Mouse (Mus musculus) heart, postnatal 0 days (tissue): ENCODE data around the gene Mau2. TPM values are rescaled to one million over a fixed set of nuclear protein-coding genes. Genes with fewer than 3 reads are reported as not detected.

Source experiments
- ATAC-seq: fragments of 200-750 bp; cut with Nextera tagmentation; 2 replicates; pipeline ENCODE4 v1.8.0; 2017; ENCODE audit warnings: low read depth, moderate number of reproducible peaks, moderate library complexity; ENCODE audit not compliant: insufficient read depth
- DNase-seq: peaks from one replicate; pipeline ENCODE4 v3.0.0-alpha.2; 2016; ENCODE audit warnings: low spot score
- H3K27ac ChIP-seq: fragments of 300-500 bp; sonication (generic); 2 replicates; pipeline ENCODE4 v1.5.1; 2014; ENCODE audit warnings: low read depth, mild to moderate bottlenecking
- H3K27me3 ChIP-seq: fragments of 300-500 bp; sonication (generic); 2 replicates; pipeline ENCODE4 v1.6.1; 2014; ENCODE audit warnings: low read length, mixed read lengths; ENCODE audit not compliant: control insufficient read depth, insufficient read depth
- H3K36me3 ChIP-seq: fragments of 300-500 bp; sonication (generic); replicated peaks from 2 replicates; pipeline ENCODE4 v1.6.1; 2014; ENCODE audit warnings: low read length, mixed read lengths; ENCODE audit not compliant: control insufficient read depth, insufficient read depth
- H3K4me1 ChIP-seq: fragments of 300-500 bp; sonication (generic); 2 replicates; pipeline ENCODE4 v1.6.1; 2014; ENCODE audit warnings: antibody characterized with exemption; ENCODE audit not compliant: control insufficient read depth, insufficient read depth
- H3K4me2 ChIP-seq: fragments of 300-500 bp; sonication (generic); 2 replicates; pipeline ENCODE4 v1.6.1; 2014; ENCODE audit warnings: low read depth, mild to moderate bottlenecking, low read length, moderate library complexity
- H3K4me3 ChIP-seq: fragments of 300-500 bp; sonication (generic); 2 replicates; pipeline ENCODE4 v1.5.1; 2014; ENCODE audit warnings: low read depth, low read length
- H3K9ac ChIP-seq: fragments of 300-500 bp; sonication (generic); replicated peaks from 2 replicates; pipeline ENCODE4 v1.6.1; 2014; ENCODE audit warnings: low read depth, low read length, mixed read lengths
- H3K9me3 ChIP-seq: fragments of 300-500 bp; sonication (generic); replicated peaks from 2 replicates; pipeline ENCODE4 v1.6.1; 2016; ENCODE audit warnings: low read length; ENCODE audit not compliant: control insufficient read depth
- CTCF ChIP-seq: IDR thresholded peaks from 2 replicates; pipeline ENCODE4 v1.5.1; 2016; ENCODE audit warnings: antibody characterized with exemption, control low read depth, low read depth
- EP300 ChIP-seq: IDR thresholded peaks from 2 replicates; pipeline ENCODE4 v1.6.1; 2016; ENCODE audit warnings: antibody characterized with exemption, low read depth
- WGBS: fragments of 180-500 bp; shearing (Covaris S2); extraction: QIAGEN DNeasy Blood & Tissue Kit; methylation state at CpG from one replicate; pipeline ENCODE4 v1.1.7; 2014; 5-methylcytosine and 5-hydroxymethylcytosine counted together
- polyA plus RNA-seq: library from polyadenylated mRNA; unstranded; fragments of >200 nt; fragmentation: Nextera tagmentation; extraction: Ambion mirVana; gene quantifications from 2 replicates; pipeline ENCODE4 v1.2.1, GENCODE M21; 2015
- total RNA-seq: library from RNA; depleted of rRNA; stranded (reverse); fragments of >200 nt; gene quantifications from 2 replicates; pipeline ENCODE4 v1.2.3, GENCODE M21; 2014; ENCODE audit warnings: low replicate concordance

Gene Mau2
- total and polyA plus RNA-seq, 2 experiments from 2014 or later, result 25.6 to 92.3 TPM

DNA sequence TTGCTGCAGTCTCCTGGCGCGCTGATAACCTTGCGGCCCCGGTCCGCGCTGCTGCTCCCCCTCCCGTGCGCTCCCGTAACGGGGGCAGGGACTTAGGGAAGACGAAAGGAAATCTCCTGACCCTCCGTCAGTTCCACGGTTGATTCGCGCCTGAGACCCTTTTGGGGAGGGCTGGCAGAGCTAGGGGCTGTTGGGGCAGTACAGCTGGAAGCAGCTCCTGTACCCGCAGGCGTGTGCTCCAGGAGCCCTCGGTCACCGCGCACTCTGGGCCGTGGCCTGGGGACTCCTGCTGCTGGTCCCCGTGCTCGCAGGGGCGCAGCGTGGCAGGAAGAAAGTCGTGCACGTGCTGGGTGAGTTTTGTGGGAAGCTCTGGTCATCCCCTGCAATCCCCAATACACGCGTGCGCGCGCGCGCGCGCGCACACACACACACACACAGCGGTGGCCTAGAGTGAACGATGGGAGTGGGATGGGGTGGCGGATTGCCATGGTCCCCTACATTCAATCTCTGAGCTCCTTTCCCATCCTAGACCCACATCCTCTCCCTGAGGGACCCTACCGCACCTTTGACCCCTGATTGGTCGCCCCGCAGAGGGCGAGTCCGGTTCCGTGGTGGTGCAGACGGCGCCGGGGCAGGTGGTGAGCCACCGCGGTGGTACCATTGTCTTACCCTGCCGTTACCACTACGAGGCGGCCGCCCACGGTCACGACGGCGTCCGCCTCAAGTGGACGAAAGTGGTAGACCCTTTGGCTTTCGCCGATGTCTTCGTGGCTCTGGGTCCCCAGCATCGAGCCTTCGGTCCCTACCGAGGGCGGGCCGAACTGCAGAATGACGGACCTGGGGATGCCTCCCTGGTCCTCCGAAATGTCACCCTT, 41.9 kb upstream of the Mau2 start:
- Histone ChIP-seq H3K36me3 (no peaks in the 10 kb centered on the region), H3K4me1 (peaks cover 10% of the 10 kb centered on the region; the same call in 1 of the 2 replicates), H3K9ac (no peak overlapping the region), H3K27ac (no peak overlapping the region), H3K4me3 (peak overlapping the region; percentile 43), H3K4me2 (peak overlapping the region; percentile 75), H3K27me3 (peaks cover 73% of the 10 kb centered on the region), H3K9me3 (no peaks in the 10 kb centered on the region)
- TF ChIP-seq EP300 (no peak), CTCF (0 out of 2 replicates have a peak, but pooled peaks have one; percentile 4)
- DNase-seq (no peak), ATAC-seq (no peak)
- 2% methylated on average over 71 of the region's 71 CpGs for WGBS

DNA sequence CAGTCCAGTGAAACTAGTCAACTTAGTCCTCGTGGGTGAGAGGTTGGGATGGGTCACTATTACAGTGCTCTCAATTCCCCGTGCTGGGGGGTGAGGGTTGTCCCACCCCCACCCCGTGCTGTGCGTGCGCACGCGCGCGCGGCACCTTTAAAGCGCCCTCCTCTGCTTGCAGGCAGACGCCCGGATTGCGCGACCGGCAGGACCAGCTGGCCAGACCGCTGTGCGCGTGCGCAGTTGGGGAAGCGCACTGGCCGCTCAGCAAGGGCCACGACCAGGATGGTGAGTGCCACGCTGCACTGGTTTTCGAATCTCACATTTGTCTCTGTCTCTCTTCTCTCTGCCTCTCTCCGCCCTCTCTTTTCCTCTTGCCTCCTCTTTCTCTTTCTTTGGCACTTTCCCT, 40.8 kb upstream of the Mau2 start, which contains the start of gene Hapln4:
Hapln4 (plus strand) TSS at position 173 of the 400 bp plus-strand sequence.
- Histone ChIP-seq H3K4me1 (peaks cover 10% of the 10 kb centered on the region; the same call in 1 of the 2 replicates), H3K27me3 (peaks cover 61% of the 10 kb centered on the region), H3K4me2 (peak within 1 kb of the TSS; percentile 75), H3K4me3 (peak within 1 kb of the TSS; percentile 43), H3K9me3 (no peaks in the 10 kb centered on the region), H3K27ac (no peak within 1 kb of the TSS), H3K36me3 (no peaks in the 10 kb centered on the region), H3K9ac (no peak within 1 kb of the TSS)
- DNase-seq (peak; percentile 11), ATAC-seq (0 out of 2 replicates have a peak, but pooled peaks have one; percentile 47)
- TF ChIP-seq EP300 (no peak), CTCF (no peak)
- WGBS, result 1% methylated on average over 26 of the region's 26 CpGs

DNA sequence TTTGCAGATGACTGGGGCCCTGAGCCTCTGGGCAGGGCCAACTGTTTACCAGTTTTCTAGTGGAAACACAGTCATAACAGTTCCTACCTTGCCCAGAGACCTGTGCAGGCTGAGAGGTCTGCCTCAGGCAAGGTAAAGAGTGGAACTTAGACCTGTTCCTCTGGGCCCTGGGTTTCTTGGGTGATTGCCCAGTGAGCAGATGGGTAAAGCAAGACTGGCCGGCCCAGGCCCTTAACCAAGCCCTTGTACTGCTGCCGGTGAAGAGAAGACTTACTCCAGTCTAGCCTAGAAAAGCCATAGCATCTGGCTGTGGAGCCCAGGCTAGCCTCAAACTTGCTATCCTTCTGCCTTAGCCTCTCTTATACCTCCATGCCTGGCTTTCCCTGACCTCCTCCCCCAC, 39.4 kb upstream of the Mau2 start:
- Histone ChIP-seq H3K27me3 (peaks cover 48% of the 10 kb centered on the region), H3K27ac (no peak overlapping the region), H3K4me3 (no peak overlapping the region), H3K36me3 (no peaks in the 10 kb centered on the region), H3K9me3 (no peaks in the 10 kb centered on the region), H3K9ac (no peak overlapping the region), H3K4me2 (no peak overlapping the region), H3K4me1 (peaks cover 10% of the 10 kb centered on the region; the same call in 1 of the 2 replicates)
- ATAC-seq, result no peak
- 72% methylated on average over 2 of the region's 2 CpGs for WGBS
- TF ChIP-seq EP300, result no peak
- TF ChIP-seq CTCF, result no peak
- DNase-seq, result no peak

DNA sequence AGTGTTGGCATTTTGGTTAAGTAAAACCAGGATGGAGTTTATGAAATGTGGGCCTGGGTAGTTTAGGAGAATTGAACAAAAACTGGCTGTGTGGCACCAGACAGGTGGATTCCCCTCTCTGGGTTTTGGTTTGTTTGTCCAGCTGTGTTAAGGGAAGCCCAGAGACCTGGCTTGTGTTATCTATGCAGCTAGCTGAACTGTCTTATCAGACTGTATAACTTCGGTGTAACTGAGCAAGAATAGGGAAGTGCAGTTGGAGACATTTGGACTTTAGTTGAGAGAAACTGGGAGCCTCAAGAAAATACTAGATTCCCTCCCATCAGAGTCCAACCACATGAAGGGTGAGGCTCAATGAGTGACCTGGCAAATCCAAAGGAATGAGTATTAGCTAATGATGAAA, 31.1 kb upstream of the Mau2 start:
- no peak for ATAC-seq
- WGBS, result 53% methylated on average over 1 of the region's 1 CpGs

DNA sequence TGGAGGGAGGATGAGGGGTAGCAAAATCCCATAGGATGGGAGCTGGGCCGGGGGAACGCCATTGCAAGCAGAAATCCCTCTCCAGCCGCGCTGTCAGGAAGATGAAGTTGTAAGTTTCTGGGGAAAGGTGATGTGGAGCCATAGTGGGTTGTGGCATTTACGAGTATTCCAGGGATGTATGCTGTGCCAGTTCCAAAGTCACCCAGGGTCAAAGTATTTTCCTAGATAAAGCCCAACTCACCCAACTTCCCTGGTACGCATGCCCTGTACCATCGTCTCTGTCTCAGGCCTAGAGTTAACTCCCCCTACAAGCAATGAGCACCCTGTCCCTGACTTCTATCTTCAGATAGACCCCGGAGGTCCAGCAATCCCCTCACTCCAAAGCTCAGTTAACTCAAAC, 30.6 kb upstream of the Mau2 start:
- DNase-seq (peak; percentile 9), ATAC-seq (no peak)
- H3K36me3 ChIP-seq, result peaks cover 22% of the 10 kb centered on the region
- H3K9ac ChIP-seq, result no peak overlapping the region
- H3K4me3 ChIP-seq, result peak overlapping the region; percentile 34
- peaks cover 16% of the 10 kb centered on the region for H3K4me1 ChIP-seq
- H3K9me3 ChIP-seq, result no peaks in the 10 kb centered on the region
- H3K27ac ChIP-seq, result no peak overlapping the region
- 43% methylated on average over 8 of the region's 8 CpGs for WGBS
- H3K4me2 ChIP-seq, result peak overlapping the region; percentile 70
- no peaks in the 10 kb centered on the region for H3K27me3 ChIP-seq
- no peak for TF ChIP-seq EP300
- TF ChIP-seq CTCF, result no peak

More for the DNA sequence above, 31.1 kb upstream of the Mau2 start:
- no peak for DNase-seq
- H3K4me1 ChIP-seq, result peaks cover 16% of the 10 kb centered on the region
- no peak overlapping the region for H3K27ac ChIP-seq
- peaks cover 16% of the 10 kb centered on the region for H3K36me3 ChIP-seq
- no peaks in the 10 kb centered on the region for H3K9me3 ChIP-seq
- no peak overlapping the region for H3K4me2 ChIP-seq
- TF ChIP-seq EP300, result no peak
- no peak for TF ChIP-seq CTCF
- no peaks in the 10 kb centered on the region for H3K27me3 ChIP-seq
- H3K9ac ChIP-seq, result no peak overlapping the region
- H3K4me3 ChIP-seq, result no peak overlapping the region
